Mouse (Mus musculus) hematopoietic stem cell, adult 5-6 weeks (primary cell): ENCODE measurements around the gene Rpl14. TPM values are rescaled to one million over a fixed set of nuclear protein-coding genes. Genes with fewer than 3 reads are reported as not detected.

Experiments used
- total RNA-seq: library from RNA; stranded (forward); fragments of 172-1452, 232-1000 nt; gene quantifications from 2 replicates; pipeline ENCODE4 v1.2.3, GENCODE M21; 2017

The Rpl14 gene
- total RNA-seq, 1 experiment from 2014 or later, result 3,052 TPM

Other genes with a start within 250 kb of the Rpl14 start
- gene Eif1b, start 79.2 kb upstream of the Rpl14 start, total RNA-seq, result 79.5 and 128 TPM in 2 replicates
- gene Entpd3, start 31.6 kb upstream of the Rpl14 start, total RNA-seq, result 0.75 TPM in 1 of 2 replicates, not detected in the other